Mouse (Mus musculus) forebrain, embryonic 13.5 days (tissue): ENCODE measurements around the gene Sertad1. TPM values are rescaled to one million over a fixed set of nuclear protein-coding genes. Genes with fewer than 3 reads are reported as not detected.
A peak's percentile ranks its signal among the peaks of the same experiment; 100 is the strongest.

Experiments used
- ATAC-seq: fragments of 200-750 bp; cut with Nextera tagmentation; 2 replicates; pipeline ENCODE4 v1.8.0; 2017
- H3K27ac ChIP-seq: fragments of 300-500 bp; sonication (generic); 2 replicates; pipeline ENCODE4 v1.5.1; 2015; ENCODE audit warnings: inconsistent platforms, mild to moderate bottlenecking, moderate library complexity
- H3K27me3 ChIP-seq: fragments of 300-500 bp; sonication (generic); 2 replicates; pipeline ENCODE4 v1.6.1; 2015; ENCODE audit warnings: mild to moderate bottlenecking, inconsistent platforms
- H3K36me3 ChIP-seq: fragments of 300-500 bp; sonication (generic); 2 replicates; pipeline ENCODE4 v1.6.1; 2015; ENCODE audit warnings: mild to moderate bottlenecking, inconsistent platforms; ENCODE audit not compliant: poor library complexity, severe bottlenecking
- H3K4me1 ChIP-seq: fragments of 300-500 bp; sonication (generic); 2 replicates; pipeline ENCODE4 v1.6.1; 2015; ENCODE audit warnings: inconsistent platforms
- H3K4me2 ChIP-seq: fragments of 300-500 bp; sonication (generic); 2 replicates; pipeline ENCODE4 v1.6.1; 2015; ENCODE audit warnings: inconsistent platforms, mild to moderate bottlenecking, moderate library complexity
- H3K4me3 ChIP-seq: fragments of 300-500 bp; sonication (generic); 2 replicates; pipeline ENCODE4 v1.5.1; 2015; ENCODE audit warnings: mild to moderate bottlenecking, inconsistent platforms
- H3K9ac ChIP-seq: fragments of 300-500 bp; sonication (generic); 2 replicates; pipeline ENCODE4 v1.6.1; 2015; ENCODE audit warnings: mild to moderate bottlenecking, inconsistent platforms
- H3K9me3 ChIP-seq: fragments of 300-500 bp; sonication (generic); replicated peaks from 2 replicates; pipeline ENCODE4 v1.6.1; 2016; ENCODE audit warnings: inconsistent platforms
- WGBS: fragments of 180-500 bp; shearing (Covaris S2); methylation state at CpG from one replicate; pipeline ENCODE4 v1.1.7; 2015; 5-methylcytosine and 5-hydroxymethylcytosine counted together
- polyA plus RNA-seq: library from polyadenylated mRNA; unstranded; fragments of >200 nt; fragmentation: Nextera tagmentation; extraction: Ambion mirVana; gene quantifications from 2 replicates; pipeline ENCODE4 v1.2.1, GENCODE M21; 2015

The Sertad1 gene
- polyA plus RNA-seq, 1 experiment from 2014 or later: 8.7 TPM

- WGBS: 84% methylated on average over 10 of the region's 10 CpGs
- no peaks in the 10 kb centered on the region for H3K4me1 ChIP-seq
- H3K27ac ChIP-seq: no peak overlapping the region
- H3K4me2 ChIP-seq: no peak overlapping the region
- no peaks in the 10 kb centered on the region for H3K36me3 ChIP-seq
- H3K4me3 ChIP-seq: no peak overlapping the region
- no peak overlapping the region for H3K9ac ChIP-seq
- no peaks in the 10 kb centered on the region for H3K27me3 ChIP-seq
- no peak for ATAC-seq
- no peaks in the 10 kb centered on the region for H3K9me3 ChIP-seq
These were observed 32.1 kb upstream of the Sertad1 start for GRCm38 (mm10) chr7:27454461-27455121.

- H3K4me2 ChIP-seq: no peak overlapping the region
- no peaks in the 10 kb centered on the region for H3K27me3 ChIP-seq
- no peak overlapping the region for H3K27ac ChIP-seq
- 92% methylated on average over 3 of the region's 3 CpGs for WGBS
- H3K36me3 ChIP-seq: no peaks in the 10 kb centered on the region
- ATAC-seq: no peak
- H3K9me3 ChIP-seq: no peaks in the 10 kb centered on the region
- no peak overlapping the region for H3K9ac ChIP-seq
- no peak overlapping the region for H3K4me3 ChIP-seq
- no peaks in the 10 kb centered on the region for H3K4me1 ChIP-seq
These were observed 31.4 kb upstream of the Sertad1 start for GRCm38 (mm10) chr7:27455273-27455672.

- ATAC-seq: no peak
- Histone ChIP-seq H3K4me2 (no peak overlapping the region), H3K36me3 (no peaks in the 10 kb centered on the region), H3K27me3 (no peaks in the 10 kb centered on the region), H3K4me1 (no peaks in the 10 kb centered on the region), H3K9ac (no peak overlapping the region), H3K9me3 (no peaks in the 10 kb centered on the region), H3K27ac (no peak overlapping the region), H3K4me3 (no peak overlapping the region)
- WGBS: 88% methylated on average over 4 of the region's 4 CpGs
These were observed 28.1 kb upstream of the Sertad1 start for GRCm38 (mm10) chr7:27458614-27459013.

- WGBS: 88% methylated on average over 5 of the region's 5 CpGs
- H3K4me3 ChIP-seq: no peak overlapping the region
These were observed 27.1 kb upstream of the Sertad1 start for GRCm38 (mm10) chr7:27459640-27460039.

GRCm38 (mm10) chr7:27460477-27460876 lies 26.2 kb upstream of the Sertad1 start:
- Histone ChIP-seq H3K9ac (no peak overlapping the region), H3K27me3 (no peaks in the 10 kb centered on the region), H3K4me3 (no peak overlapping the region), H3K4me1 (no peaks in the 10 kb centered on the region), H3K36me3 (no peaks in the 10 kb centered on the region), H3K4me2 (no peak overlapping the region), H3K27ac (no peak overlapping the region), H3K9me3 (no peaks in the 10 kb centered on the region)
- WGBS: 86% methylated on average over 6 of the region's 6 CpGs
- ATAC-seq: no peak

More at GRCm38 (mm10) chr7:27459640-27460039, 27.1 kb upstream of the Sertad1 start:
- no peaks in the 10 kb centered on the region for H3K9me3 ChIP-seq
- H3K27ac ChIP-seq: no peak overlapping the region
- H3K4me1 ChIP-seq: no peaks in the 10 kb centered on the region
- H3K4me2 ChIP-seq: no peak overlapping the region
- ATAC-seq: no peak
- no peak overlapping the region for H3K9ac ChIP-seq
- no peaks in the 10 kb centered on the region for H3K36me3 ChIP-seq
- H3K27me3 ChIP-seq: no peaks in the 10 kb centered on the region

GRCm38 (mm10) chr7:27467648-27468047 lies 19.1 kb upstream of the Sertad1 start:
- 28% methylated on average over 4 of the region's 4 CpGs for WGBS
- H3K4me2 ChIP-seq: no peak overlapping the region
- no peak overlapping the region for H3K27ac ChIP-seq
- 0 out of 2 replicates have a peak, but pooled peaks cover 4% of the 10 kb centered on the region for H3K4me1 ChIP-seq
- ATAC-seq: no peak
- H3K36me3 ChIP-seq: no peaks in the 10 kb centered on the region
- no peak overlapping the region for H3K9ac ChIP-seq
- no peak overlapping the region for H3K4me3 ChIP-seq
- H3K27me3 ChIP-seq: no peaks in the 10 kb centered on the region
- no peaks in the 10 kb centered on the region for H3K9me3 ChIP-seq

- Histone ChIP-seq H3K4me2 (no peak overlapping the region), H3K4me3 (no peak overlapping the region), H3K27ac (no peak overlapping the region), H3K36me3 (peaks cover 6% of the 10 kb centered on the region), H3K9ac (no peak overlapping the region), H3K27me3 (no peaks in the 10 kb centered on the region), H3K4me1 (0 out of 2 replicates have a peak, but pooled peaks cover 14% of the 10 kb centered on the region), H3K9me3 (no peaks in the 10 kb centered on the region)
- WGBS: 90% methylated on average over 11 of the region's 11 CpGs
- no peak for ATAC-seq
These were observed 15.2 kb upstream of the Sertad1 start for GRCm38 (mm10) chr7:27471390-27472120.

- H3K36me3 ChIP-seq: peaks cover 12% of the 10 kb centered on the region
- H3K4me2 ChIP-seq: peak overlapping the region; percentile 71
- no peak overlapping the region; the same call in 1 of the 2 replicates for H3K9ac ChIP-seq
- H3K4me3 ChIP-seq: peak overlapping the region; percentile 74
- 0 out of 2 replicates have a peak, but pooled peaks cover 14% of the 10 kb centered on the region for H3K4me1 ChIP-seq
- 47% methylated on average over 7 of the region's 7 CpGs for WGBS
- ATAC-seq: no peak
- H3K27ac ChIP-seq: peak overlapping the region; percentile 40; the same call in 1 of the 2 replicates
- H3K9me3 ChIP-seq: no peaks in the 10 kb centered on the region
- H3K27me3 ChIP-seq: no peaks in the 10 kb centered on the region
These were observed 14.1 kb upstream of the Sertad1 start for GRCm38 (mm10) chr7:27472596-27472995.

- peak within 1 kb of the TSS; percentile 70 for H3K9ac ChIP-seq
- H3K27me3 ChIP-seq: no peaks in the 10 kb centered on the region
- no peaks in the 10 kb centered on the region for H3K9me3 ChIP-seq
- H3K27ac ChIP-seq: peak within 1 kb of the TSS; percentile 75
- H3K4me1 ChIP-seq: 0 out of 2 replicates have a peak, but pooled peaks cover 14% of the 10 kb centered on the region
- peak; percentile 89 for ATAC-seq
- under 1% methylated on average over 36 of the region's 36 CpGs for WGBS
- peak within 1 kb of the TSS; percentile 74 for H3K4me3 ChIP-seq
- H3K4me2 ChIP-seq: peak within 1 kb of the TSS; percentile 71
- H3K36me3 ChIP-seq: peaks cover 17% of the 10 kb centered on the region
These were observed 13.4 kb upstream of the Sertad1 start, which contains the start of gene Sertad3 for GRCm38 (mm10) chr7:27473156-27473834. Gene Sertad3, plus strand, starts transcription at chr7:27473768.

- H3K36me3 ChIP-seq: peaks cover 17% of the 10 kb centered on the region
- no peak for ATAC-seq
- under 1% methylated on average over 34 of the region's 34 CpGs for whole genome bisulfite sequencing
These were observed 12.7 kb upstream of the Sertad1 start for GRCm38 (mm10) chr7:27473835-27474489.

GRCm38 (mm10) chr7:27474490-27474954 lies 12.2 kb upstream of the Sertad1 start:
- peaks cover 17% of the 10 kb centered on the region for H3K36me3 ChIP-seq
- H3K27me3 ChIP-seq: no peaks in the 10 kb centered on the region
- H3K4me2 ChIP-seq: peak overlapping the region; percentile 71
- H3K9ac ChIP-seq: peak overlapping the region; percentile 70
- no peaks in the 10 kb centered on the region for H3K9me3 ChIP-seq
- peak overlapping the region; percentile 75 for H3K27ac ChIP-seq
- ATAC-seq: peak; percentile 94
- H3K4me1 ChIP-seq: 0 out of 2 replicates have a peak, but pooled peaks cover 14% of the 10 kb centered on the region
- H3K4me3 ChIP-seq: peak overlapping the region; percentile 74
- WGBS: 0% methylated on average over 23 of the region's 23 CpGs

More at GRCm38 (mm10) chr7:27473835-27474489, 12.7 kb upstream of the Sertad1 start:
- Histone ChIP-seq H3K27me3 (no peaks in the 10 kb centered on the region), H3K4me2 (peak overlapping the region; percentile 71), H3K9me3 (no peaks in the 10 kb centered on the region), H3K9ac (peak overlapping the region; percentile 70), H3K27ac (peak overlapping the region; percentile 75), H3K4me3 (peak overlapping the region; percentile 74), H3K4me1 (0 out of 2 replicates have a peak, but pooled peaks cover 14% of the 10 kb centered on the region)
